Mouse (Mus musculus) midbrain, postnatal 0 days (tissue): ENCODE data around the gene Spats1. TPM values are rescaled to one million over a fixed set of nuclear protein-coding genes. Genes with fewer than 3 reads are reported as not detected.

Experiments used
- ATAC-seq: fragments of 200-750 bp; cut with Nextera tagmentation; 2 replicates; pipeline ENCODE4 v1.8.0; 2017; ENCODE audit warnings: moderate number of reproducible peaks, mild to moderate bottlenecking, moderate TSS enrichment, moderate library complexity; ENCODE audit not compliant: low FRiP score
- DNase-seq: peaks from one replicate; pipeline ENCODE4 v3.0.0-alpha.2; 2015; ENCODE audit warnings: low spot score
- H3K27ac ChIP-seq: fragments of 300-500 bp; sonication (generic); 2 replicates; pipeline ENCODE4 v1.5.1; 2014; ENCODE audit warnings: low read depth, mild to moderate bottlenecking, low read length, mixed read lengths
- H3K27me3 ChIP-seq: fragments of 300-500 bp; sonication (generic); 2 replicates; pipeline ENCODE4 v1.6.1; 2014; ENCODE audit warnings: low read length, control low read depth, mixed read lengths; ENCODE audit not compliant: insufficient read depth
- H3K36me3 ChIP-seq: fragments of 300-500 bp; sonication (generic); 2 replicates; pipeline ENCODE4 v1.6.1; 2014; ENCODE audit warnings: low read length, control low read depth, mixed read lengths; ENCODE audit not compliant: insufficient read depth
- H3K4me1 ChIP-seq: fragments of 300-500 bp; sonication (generic); 2 replicates; pipeline ENCODE4 v1.6.1; 2014; ENCODE audit warnings: mild to moderate bottlenecking, control low read depth, antibody characterized with exemption, low read length, mixed read lengths; ENCODE audit not compliant: insufficient read depth
- H3K4me2 ChIP-seq: fragments of 300-500 bp; sonication (generic); 2 replicates; pipeline ENCODE4 v1.6.1; 2014; ENCODE audit warnings: low read depth, mild to moderate bottlenecking, low read length, mixed read lengths; ENCODE audit not compliant: poor library complexity, severe bottlenecking
- H3K4me3 ChIP-seq: fragments of 300-500 bp; sonication (generic); 2 replicates; pipeline ENCODE4 v1.5.1; 2014; ENCODE audit warnings: low read depth, mild to moderate bottlenecking, low read length, moderate library complexity
- H3K9ac ChIP-seq: fragments of 300-500 bp; sonication (generic); replicated peaks from 2 replicates; pipeline ENCODE4 v1.6.1; 2014; ENCODE audit warnings: mild to moderate bottlenecking, low read length, moderate library complexity, mixed read lengths; ENCODE audit not compliant: poor library complexity, severe bottlenecking
- H3K9me3 ChIP-seq: fragments of 300-500 bp; sonication (generic); 2 replicates; pipeline ENCODE4 v1.6.1; 2016; ENCODE audit warnings: low read length, control low read depth
- CTCF ChIP-seq: IDR thresholded peaks from 2 replicates; pipeline ENCODE4 v1.5.1; 2016; ENCODE audit warnings: antibody characterized with exemption, mild to moderate bottlenecking
- WGBS: fragments of 180-500 bp; shearing (Covaris S2); extraction: QIAGEN DNeasy Blood & Tissue Kit; methylation state at CpG from one replicate; pipeline ENCODE4 v1.1.7; 2014; 5-methylcytosine and 5-hydroxymethylcytosine counted together
- polyA plus RNA-seq: library from polyadenylated mRNA; unstranded; fragments of >200 nt; fragmentation: Nextera tagmentation; extraction: Ambion mirVana; gene quantifications from 2 replicates; pipeline ENCODE4 v1.2.1, GENCODE M21; 2015
- total RNA-seq: library from RNA; depleted of rRNA; stranded (reverse); fragments of >200 nt; gene quantifications from 2 replicates; pipeline ENCODE4 v1.2.3, GENCODE M21; 2014; rRNA removed

Spats1 gene
- total and polyA plus RNA-seq, 2 experiments from 2014 or later, result 2.3 to 3.4 TPM

DNA sequence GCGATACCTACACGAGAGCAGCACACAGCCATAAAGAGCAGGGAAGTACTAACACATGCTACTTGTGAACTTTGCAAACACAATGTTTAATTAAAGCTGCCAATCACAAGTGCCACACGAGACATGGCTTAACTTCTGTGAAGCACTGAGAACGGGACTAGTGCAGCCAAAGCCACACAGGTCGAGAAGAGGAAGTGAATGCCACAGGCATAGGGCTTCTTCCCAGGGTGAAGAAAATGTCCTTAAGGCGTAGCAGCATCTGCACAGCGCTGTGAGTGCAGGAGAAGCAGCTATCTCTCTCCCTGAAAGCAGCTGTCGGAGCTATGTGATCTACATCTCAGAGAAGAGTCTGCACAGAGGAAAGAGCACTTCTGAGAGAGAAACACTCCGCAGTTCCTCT is 80.6 kb downstream of the Spats1 start:
- TF ChIP-seq CTCF, result no peak
- Histone ChIP-seq H3K27ac (no peak overlapping the region), H3K9me3 (no peaks in the 10 kb centered on the region), H3K4me3 (no peak overlapping the region), H3K4me2 (no peak overlapping the region), H3K9ac (no peak overlapping the region), H3K36me3 (peaks cover 18% of the 10 kb centered on the region), H3K4me1 (no peaks in the 10 kb centered on the region), H3K27me3 (no peaks in the 10 kb centered on the region)
- no peak for DNase-seq
- ATAC-seq, result no peak
- WGBS, result 81% methylated on average over 9 of the region's 9 CpGs

DNA sequence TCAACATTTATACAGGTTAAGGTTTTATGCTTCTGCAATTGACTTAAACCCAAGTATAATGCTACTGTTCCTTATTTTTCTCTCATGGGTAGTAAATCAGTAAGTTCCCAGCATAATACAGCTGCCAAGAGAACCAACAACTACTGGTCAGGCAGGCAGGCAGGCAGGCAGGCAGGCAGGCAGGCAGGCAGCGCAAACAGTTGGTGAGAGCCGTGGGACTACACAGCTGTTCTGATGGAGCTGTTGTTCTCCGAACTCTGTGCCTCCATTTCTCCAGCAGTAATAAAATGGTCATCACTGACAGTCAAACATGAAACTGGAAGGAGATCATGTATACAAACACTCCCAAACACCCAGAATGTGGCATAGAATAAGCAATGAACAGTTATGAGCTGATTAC is 81.5 kb downstream of the Spats1 start:
- H3K36me3 ChIP-seq, result peaks cover 19% of the 10 kb centered on the region
- WGBS, result 84% methylated on average over 3 of the region's 3 CpGs
- TF ChIP-seq CTCF, result no peak
- DNase-seq, result no peak
- no peak overlapping the region for H3K4me2 ChIP-seq
- H3K27me3 ChIP-seq, result no peaks in the 10 kb centered on the region
- H3K9ac ChIP-seq, result no peak overlapping the region
- no peak overlapping the region for H3K4me3 ChIP-seq
- H3K4me1 ChIP-seq, result no peaks in the 10 kb centered on the region
- no peaks in the 10 kb centered on the region for H3K9me3 ChIP-seq
- H3K27ac ChIP-seq, result no peak overlapping the region
- no peak for ATAC-seq

Other genes with a start within 250 kb of the Spats1 start
- 36.7 and 47.4 TPM in 2 replicates for gene Cdc5l, start 41.7 kb downstream of the Spats1 start, total RNA-seq
- gene Cdc5l, start 41.7 kb downstream of the Spats1 start, polyA plus RNA-seq, result 54.3 and 57.9 TPM in 2 replicates
- 19.8 and 31.4 TPM in 2 replicates for gene Aars2, start 31.4 kb upstream of the Spats1 start, total RNA-seq
- gene Aars2, start 31.4 kb upstream of the Spats1 start, polyA plus RNA-seq, result 13.9 and 15.2 TPM in 2 replicates
- 0.99 and 1.2 TPM in 2 replicates for gene Tcte1, start 48.0 kb upstream of the Spats1 start, total RNA-seq
- 4.2 and 4.6 TPM in 2 replicates for gene Tcte1, start 48.0 kb upstream of the Spats1 start, polyA plus RNA-seq
- gene Tmem151b, start 74.3 kb upstream of the Spats1 start, total RNA-seq, result 77.9 and 95.6 TPM in 2 replicates
- gene Tmem151b, start 74.3 kb upstream of the Spats1 start, polyA plus RNA-seq, result 29.1 and 30.7 TPM in 2 replicates
- 2.0 and 4.8 TPM in 2 replicates for gene Nfkbie, start 80.3 kb upstream of the Spats1 start, total RNA-seq
- 2.5 and 3.1 TPM in 2 replicates for gene Nfkbie, start 80.3 kb upstream of the Spats1 start, polyA plus RNA-seq
- gene Slc35b2, start 88.5 kb upstream of the Spats1 start, total RNA-seq, result 91.7 and 113 TPM in 2 replicates
- gene Slc35b2, start 88.5 kb upstream of the Spats1 start, polyA plus RNA-seq, result 71.8 and 75.3 TPM in 2 replicates
- 1,063 and 1,068 TPM in 2 replicates for gene Hsp90ab1, start 97.9 kb upstream of the Spats1 start, total RNA-seq
- 1,368 and 1,371 TPM in 2 replicates for gene Hsp90ab1, start 97.9 kb upstream of the Spats1 start, polyA plus RNA-seq
- 45.3 and 82.1 TPM in 2 replicates for gene Slc29a1, start 124.2 kb upstream of the Spats1 start, total RNA-seq
- gene Slc29a1, start 124.2 kb upstream of the Spats1 start, polyA plus RNA-seq, result 38.4 TPM in 2 replicates
- gene Mymx, start 126.7 kb upstream of the Spats1 start, total RNA-seq, result not detected in 2 replicates
- not detected in 2 replicates for gene Mymx, start 126.7 kb upstream of the Spats1 start, polyA plus RNA-seq
- gene Capn11, start 183.9 kb upstream of the Spats1 start, total RNA-seq, result 1.2 and 1.4 TPM in 2 replicates
- 0.19 and 1.4 TPM in 2 replicates for gene Capn11, start 183.9 kb upstream of the Spats1 start, polyA plus RNA-seq
- 41.9 and 42.8 TPM in 2 replicates for gene Mrpl14, start 210.9 kb upstream of the Spats1 start, total RNA-seq
- 113 and 114 TPM in 2 replicates for gene Mrpl14, start 210.9 kb upstream of the Spats1 start, polyA plus RNA-seq
- gene Tmem63b, start 211.5 kb upstream of the Spats1 start, total RNA-seq, result 213 and 264 TPM in 2 replicates
- 149 and 153 TPM in 2 replicates for gene Tmem63b, start 211.5 kb upstream of the Spats1 start, polyA plus RNA-seq